Mouse (Mus musculus): ENCODE results near the gene Lrrc17. TPM values are rescaled to one million over a fixed set of nuclear protein-coding genes. Genes with fewer than 3 reads are reported as not detected.

Lrrc17 gene
- total and polyA plus RNA-seq, 3 experiments, result not detected

GRCm38 (mm10) chr5:21529110-21529720, 14.1 kb upstream of the Lrrc17 start:
- Histone ChIP-seq H3K4me2 (ENCODE audit: insufficient read depth, low read depth, poor library complexity, severe bottlenecking) (no peak overlapping the region), H3K4me1 (ENCODE audit: control insufficient read depth in 1 of 2, insufficient read depth in 2 of 2) (peaks cover 0 to 11% of the 10 kb centered on the region in 2 experiments; a peak in 3 of 4 replicates), H3K9ac (ENCODE audit: insufficient read depth, low read depth) (no peak overlapping the region), H3K27me3 (replicated peaks) (no peaks in the 10 kb centered on the region), H3K9me3 (replicated peaks; ENCODE audit: low read length) (peaks cover 4% of the 10 kb centered on the region), H3K79me2 (replicated peaks; ENCODE audit: control insufficient read depth, extremely low read depth, insufficient read depth, poor library complexity, severe bottlenecking) (no peaks in the 10 kb centered on the region), H3K27ac (ENCODE audit: insufficient read depth, low read depth) (no peak overlapping the region), H3K4me3 (replicated peaks in 1 of 3; ENCODE audit: low read depth in 2 of 3, low read length in 2 of 3, poor library complexity in 1 of 3) (no peak overlapping the region), H3K36me3 (replicated peaks in 1 of 2; ENCODE audit: control insufficient read depth in 1 of 2, insufficient read depth in 1 of 2, low read length in 1 of 2) (no peaks in the 10 kb centered on the region)
- in situ Hi-C loops (cut with MboI; ENCODE audit: low pct_ligation_motif_present, low pct_unique_long_range_greater_than_20kb, low sequenced_read_pairs), result no loop called here
- dilution Hi-C loops (cut with MboI; ENCODE audit: extremely low pct_ligation_motif_present, extremely low pct_unique_long_range_greater_than_20kb, low sequenced_read_pairs), result no loop called here
- DNase-seq (ENCODE audit: extremely low read depth), result no peak
- no peak for TF ChIP-seq USF2 (conservative IDR thresholded peaks at IDR 0.05; ENCODE audit: low read depth, low read length)
- no peak for TF ChIP-seq MAZ (IDR thresholded peaks at IDR 0.05; ENCODE audit: low read depth, low read length)
- no peak for TF ChIP-seq ZC3H11A (IDR thresholded peaks at IDR 0.05; ENCODE audit: low read depth, low read length)
- TF ChIP-seq MAFK (IDR thresholded peaks at IDR 0.05; ENCODE audit: insufficient replicate concordance, low read length), result no peak
- TF ChIP-seq MEF2A (IDR thresholded peaks at IDR 0.05; ENCODE audit: borderline replicate concordance, low read depth, low read length), result no peak
- TF ChIP-seq CHD1 (IDR thresholded peaks at IDR 0.05; ENCODE audit: low read depth, low read length), result no peak
- no peak for TF ChIP-seq TBP (conservative IDR thresholded peaks at IDR 0.05; ENCODE audit: low read depth, low read length)
- no peak for TF ChIP-seq RAD21 (IDR thresholded peaks at IDR 0.05; ENCODE audit: low read depth, low read length)

- H3K4me3 ChIP-seq (replicated peaks in 1 of 3; ENCODE audit: low read depth in 2 of 3, low read length in 2 of 3, poor library complexity in 1 of 3), result no peak overlapping the region
Measured at GRCm38 (mm10) chr5:21532126-21532525, 11.2 kb upstream of the Lrrc17 start.

DNA sequence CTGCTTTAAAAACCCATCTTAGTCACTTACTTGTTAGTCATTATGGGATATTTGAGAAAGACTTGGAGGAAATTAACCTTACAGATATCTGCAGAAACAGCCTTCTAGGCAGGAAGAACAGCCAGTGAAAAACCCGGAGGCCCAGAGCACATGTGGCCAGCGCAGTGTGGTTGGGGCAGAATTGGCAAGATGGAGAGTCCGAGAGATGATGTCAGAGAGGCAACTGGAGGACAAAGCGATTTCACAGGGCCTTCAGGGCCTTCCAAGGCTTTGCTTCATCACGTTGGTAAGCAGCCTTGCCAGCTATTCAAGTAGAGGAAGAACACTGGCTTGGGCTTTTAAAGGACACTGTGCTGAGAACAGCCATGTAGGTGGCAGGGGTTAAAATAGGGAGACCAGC, 10.4 kb upstream of the Lrrc17 start:
- H3K79me2 ChIP-seq (replicated peaks; ENCODE audit: control insufficient read depth, extremely low read depth, insufficient read depth, poor library complexity, severe bottlenecking), result no peaks in the 10 kb centered on the region
- TF ChIP-seq CHD1 (IDR thresholded peaks at IDR 0.05; ENCODE audit: low read depth, low read length) (no peak), TCF12 (IDR thresholded peaks at IDR 0.05; ENCODE audit: low read depth, low read length) (no peak), MAX (IDR thresholded peaks at IDR 0.05; ENCODE audit: low read length) (no peak), CTCF (conservative IDR thresholded peaks at IDR 0.05 in 1 of 2, IDR thresholded peaks at IDR 0.05 in 1 of 2; ENCODE audit: low read depth in 2 of 2, low read length in 2 of 2) (no peak), USF1 (IDR thresholded peaks at IDR 0.05; ENCODE audit: low read depth, low read length) (no peak), MYC (IDR thresholded peaks at IDR 0.05; ENCODE audit: low read depth, low read length) (no peak), GABPA (IDR thresholded peaks at IDR 0.05; ENCODE audit: insufficient replicate concordance, low read depth, low read length) (no peak), ZC3H11A (IDR thresholded peaks at IDR 0.05; ENCODE audit: low read depth, low read length) (no peak), ZKSCAN1 (IDR thresholded peaks at IDR 0.05; ENCODE audit: borderline replicate concordance, low read depth, low read length) (no peak), BHLHE40 (IDR thresholded peaks at IDR 0.05; ENCODE audit: low read depth, low read length) (no peak), USF2 (conservative IDR thresholded peaks at IDR 0.05; ENCODE audit: low read depth, low read length) (no peak)

More at GRCm38 (mm10) chr5:21532126-21532525, 11.2 kb upstream of the Lrrc17 start:
- DNase-seq (ENCODE audit: extremely low read depth), result no peak
- no peak overlapping the region for H3K4me2 ChIP-seq (ENCODE audit: insufficient read depth, low read depth, poor library complexity, severe bottlenecking)
- dilution Hi-C loops (cut with MboI; ENCODE audit: extremely low pct_ligation_motif_present, extremely low pct_unique_long_range_greater_than_20kb, low sequenced_read_pairs) (no loop called here), in situ Hi-C loops (cut with MboI; ENCODE audit: low pct_ligation_motif_present, low pct_unique_long_range_greater_than_20kb, low sequenced_read_pairs) (no loop called here)
- H3K79me2 ChIP-seq (replicated peaks; ENCODE audit: control insufficient read depth, extremely low read depth, insufficient read depth, poor library complexity, severe bottlenecking), result no peaks in the 10 kb centered on the region
- no peaks in the 10 kb centered on the region for H3K36me3 ChIP-seq (replicated peaks in 1 of 2; ENCODE audit: control insufficient read depth in 1 of 2, insufficient read depth in 1 of 2, low read length in 1 of 2)
- peaks cover 4% of the 10 kb centered on the region for H3K9me3 ChIP-seq (replicated peaks; ENCODE audit: low read length)
- H3K27ac ChIP-seq (ENCODE audit: insufficient read depth, low read depth), result no peak overlapping the region
- H3K27me3 ChIP-seq (replicated peaks), result no peaks in the 10 kb centered on the region
- TF ChIP-seq SIN3A (IDR thresholded peaks at IDR 0.05; ENCODE audit: low read length) (no peak), CHD2 (IDR thresholded peaks at IDR 0.05; ENCODE audit: low read length) (no peak), IRF4 (IDR thresholded peaks at IDR 0.05; ENCODE audit: low read depth, low read length) (no peak), E2F4 (IDR thresholded peaks at IDR 0.05; ENCODE audit: insufficient replicate concordance, low read depth, low read length) (no peak), RCOR1 (conservative IDR thresholded peaks at IDR 0.05; ENCODE audit: low read depth, low read length) (no peak), CHD1 (IDR thresholded peaks at IDR 0.05; ENCODE audit: low read depth, low read length) (no peak), NRF1 (IDR thresholded peaks at IDR 0.05; ENCODE audit: low read depth, low read length) (no peak), ZKSCAN1 (IDR thresholded peaks at IDR 0.05; ENCODE audit: borderline replicate concordance, low read depth, low read length) (no peak), GABPA (IDR thresholded peaks at IDR 0.05; ENCODE audit: insufficient replicate concordance, low read depth, low read length) (no peak), ZMIZ1 (IDR thresholded peaks at IDR 0.05; ENCODE audit: low read depth, low read length) (no peak), USF1 (IDR thresholded peaks at IDR 0.05; ENCODE audit: low read depth, low read length) (no peak)
- H3K9ac ChIP-seq (ENCODE audit: insufficient read depth, low read depth), result no peak overlapping the region
- peaks cover 0 to 11% of the 10 kb centered on the region in 2 experiments; a peak in 3 of 4 replicates for H3K4me1 ChIP-seq (ENCODE audit: control insufficient read depth in 1 of 2, insufficient read depth in 2 of 2)

More for the DNA sequence above, 10.4 kb upstream of the Lrrc17 start:
- no peaks in the 10 kb centered on the region for H3K36me3 ChIP-seq (replicated peaks in 1 of 2; ENCODE audit: control insufficient read depth in 1 of 2, insufficient read depth in 1 of 2, low read length in 1 of 2)
- dilution Hi-C loops (cut with MboI; ENCODE audit: extremely low pct_ligation_motif_present, extremely low pct_unique_long_range_greater_than_20kb, low sequenced_read_pairs), result no loop called here
- no peak overlapping the region for H3K27ac ChIP-seq (ENCODE audit: insufficient read depth, low read depth)
- H3K27me3 ChIP-seq (replicated peaks), result no peaks in the 10 kb centered on the region
- H3K4me3 ChIP-seq (replicated peaks in 1 of 3; ENCODE audit: low read depth in 2 of 3, low read length in 2 of 3, poor library complexity in 1 of 3), result no peak overlapping the region
- no peak overlapping the region for H3K4me2 ChIP-seq (ENCODE audit: insufficient read depth, low read depth, poor library complexity, severe bottlenecking)
- H3K9ac ChIP-seq (ENCODE audit: insufficient read depth, low read depth), result no peak overlapping the region
- no peak for DNase-seq (ENCODE audit: extremely low read depth)
- H3K9me3 ChIP-seq (replicated peaks; ENCODE audit: low read length), result peaks cover 4% of the 10 kb centered on the region
- in situ Hi-C loops (cut with MboI; ENCODE audit: low pct_ligation_motif_present, low pct_unique_long_range_greater_than_20kb, low sequenced_read_pairs), result no loop called here
- H3K4me1 ChIP-seq (ENCODE audit: control insufficient read depth in 1 of 2, insufficient read depth in 2 of 2), result peaks cover 0 to 11% of the 10 kb centered on the region in 2 experiments; a peak in 3 of 4 replicates

Measured in CH12.LX (cell line).